Mouse (Mus musculus) B cell, adult 2 months (primary cell): Measurements from ENCODE around the gene Msantd3.

Source experiments
- DNase-seq, 2 experiments: peaks; one replicate each; pipeline ENCODE4 v3.0.0; 2022

Msantd3 gene

GRCm38 (mm10) chr4:48559652-48560051 is 19.9 kb downstream of the Msantd3 start:
- DNase-seq: no peak

GRCm38 (mm10) chr4:48561824-48562223 is 22.1 kb downstream of the Msantd3 start:
- DNase-seq: no peak

- DNase-seq: no peak
These were observed 25.2 kb downstream of the Msantd3 start for GRCm38 (mm10) chr4:48564962-48565361.

GRCm38 (mm10) chr4:48576361-48576760 is 36.6 kb downstream of the Msantd3 start:
- no peak for DNase-seq

GRCm38 (mm10) chr4:48577831-48578230 is 38.1 kb downstream of the Msantd3 start:
- no peak for DNase-seq

- no peak for DNase-seq
These were observed 38.7 kb downstream of the Msantd3 start for GRCm38 (mm10) chr4:48578399-48578798.

GRCm38 (mm10) chr4:48579475-48580110 is 39.9 kb downstream of the Msantd3 start:
- DNase-seq: no peak

- DNase-seq: no peak
These were observed 41.5 kb downstream of the Msantd3 start for GRCm38 (mm10) chr4:48581201-48581600.

- DNase-seq: no peak
These were observed 42.3 kb downstream of the Msantd3 start for GRCm38 (mm10) chr4:48581993-48582392.

GRCm38 (mm10) chr4:48582941-48583340 is 43.2 kb downstream of the Msantd3 start:
- no peak for DNase-seq

- no peak for DNase-seq
These were observed 44.9 kb downstream of the Msantd3 start, which contains the start of gene Tmeff1 for GRCm38 (mm10) chr4:48584421-48585240. Gene Tmeff1 (plus strand): TSS chr4:48585174.

- DNase-seq: peak; percentile 39 to 49
These were observed 45.7 kb downstream of the Msantd3 start for GRCm38 (mm10) chr4:48585241-48586098.

DNA sequence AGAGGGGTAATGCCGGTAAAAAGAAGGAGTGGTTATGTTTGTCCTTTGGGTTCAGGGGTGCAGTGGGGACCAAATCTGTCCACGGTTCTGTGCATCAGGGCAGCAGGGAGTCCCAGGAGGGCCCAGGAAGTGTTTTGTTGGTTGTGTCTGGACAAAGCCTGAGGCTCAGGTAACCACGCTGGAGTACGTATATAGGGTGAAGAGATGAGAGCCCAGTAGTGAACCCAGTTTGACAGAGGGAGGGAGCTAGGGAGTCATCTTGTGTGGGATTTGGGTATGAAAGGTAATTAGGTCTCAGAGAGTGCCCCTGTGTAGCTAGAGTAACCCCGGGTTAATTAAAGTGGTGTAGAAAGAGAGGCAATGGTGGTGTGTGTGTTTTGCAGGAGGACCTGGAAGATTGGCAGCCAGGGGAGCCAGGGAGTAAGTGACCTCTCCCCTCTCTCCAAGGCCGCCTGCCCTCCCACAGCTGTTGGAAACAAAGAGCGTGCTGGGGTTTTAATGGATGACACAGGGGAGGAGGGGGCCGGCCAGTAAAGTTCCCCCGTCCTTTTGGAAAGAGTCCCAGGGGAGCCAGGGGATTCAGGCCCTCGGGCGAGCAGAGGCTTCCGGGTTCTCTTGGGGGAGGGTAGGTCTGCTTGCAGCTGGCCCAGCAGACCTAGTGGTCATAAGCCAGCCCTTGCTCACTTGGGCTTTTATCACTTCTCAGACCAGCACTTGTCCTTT is 46.5 kb downstream of the Msantd3 start:
- peak in 1 of 2 experiments; percentile 3 for DNase-seq

DNA sequence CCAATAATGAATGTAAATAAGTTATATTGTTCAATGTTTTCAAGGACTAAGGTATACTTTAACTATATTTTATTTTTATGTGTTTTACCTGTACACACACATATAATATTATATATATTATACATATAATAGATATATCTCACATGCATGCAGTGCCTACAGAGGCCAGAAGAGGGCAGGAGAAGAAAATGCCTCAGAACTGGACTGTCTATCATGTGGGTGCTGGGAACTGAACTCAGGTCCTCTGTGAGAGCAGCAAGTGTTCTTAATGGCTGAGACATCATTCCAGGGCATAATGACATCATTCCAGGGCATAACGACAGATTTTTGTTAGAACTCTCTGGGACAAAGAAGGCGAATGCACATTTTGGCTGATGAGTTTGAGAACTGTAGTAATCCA is 47.8 kb downstream of the Msantd3 start:
- peak; percentile 14 to 17 for DNase-seq

DNA sequence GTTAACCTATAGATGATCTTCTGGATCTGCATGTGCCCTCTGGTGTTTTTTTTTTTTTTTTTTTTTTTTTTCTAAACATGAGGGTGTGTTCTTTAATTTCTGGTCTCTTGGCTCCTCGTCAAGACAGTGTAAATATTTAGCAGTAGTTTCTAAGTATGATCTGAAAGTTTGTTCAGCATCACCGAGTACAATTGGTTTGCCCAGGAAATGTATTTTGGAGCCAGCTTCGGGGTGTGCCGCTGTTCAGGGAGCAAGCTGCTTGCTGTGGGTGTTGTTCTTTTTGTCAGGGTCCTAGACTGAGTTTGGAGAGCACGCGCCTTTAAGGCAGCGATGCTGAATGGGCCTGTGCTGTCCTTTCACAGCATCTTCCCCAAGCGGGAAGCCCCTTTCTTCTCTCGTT is 48.8 kb downstream of the Msantd3 start:
- DNase-seq: no peak

GRCm38 (mm10) chr4:48590862-48591261 is 51.1 kb downstream of the Msantd3 start:
- DNase-seq: no peak

DNA sequence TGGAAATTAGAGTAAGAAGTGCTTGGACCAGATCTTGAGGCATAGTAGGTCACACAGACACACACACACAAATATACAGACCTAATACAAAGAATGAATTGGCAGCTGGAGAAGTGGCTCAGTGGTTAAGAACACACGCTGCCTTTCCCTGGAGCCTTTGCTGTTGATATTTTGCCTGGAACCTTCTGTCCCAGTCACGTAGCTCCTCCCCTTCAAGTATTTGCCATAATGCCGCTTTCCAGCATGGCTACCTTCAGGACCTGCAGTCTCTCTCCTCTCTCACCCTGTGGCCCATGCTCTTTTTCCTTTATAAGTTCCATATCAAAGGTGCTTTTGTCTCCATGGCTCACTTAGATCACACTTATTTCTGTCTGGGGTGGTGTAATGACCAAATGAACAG is 51.7 kb downstream of the Msantd3 start:
- DNase-seq: no peak

GRCm38 (mm10) chr4:48592328-48592727 is 52.6 kb downstream of the Msantd3 start:
- DNase-seq: peak in 1 of 2 experiments; percentile 53

- no peak for DNase-seq
These were observed 53.1 kb downstream of the Msantd3 start for GRCm38 (mm10) chr4:48592844-48593243.

DNA sequence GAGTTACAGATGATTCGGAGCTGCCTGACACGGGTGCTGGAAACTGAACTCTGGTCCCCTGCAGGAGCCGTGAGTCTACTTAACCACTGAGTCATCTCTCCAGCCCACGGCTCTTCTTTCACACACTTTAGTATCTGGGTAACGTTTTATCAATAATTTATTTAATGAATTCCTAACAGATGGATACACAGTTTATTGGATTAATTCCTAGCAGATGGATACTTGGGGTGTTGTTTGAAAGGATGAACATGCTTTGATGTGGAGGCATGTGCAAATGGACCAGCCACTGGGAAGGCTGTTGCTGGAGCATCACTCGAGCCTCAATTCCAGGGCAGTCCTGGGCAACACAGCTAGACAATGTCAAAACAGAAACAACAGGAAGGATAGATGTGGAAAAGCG is 56.4 kb downstream of the Msantd3 start:
- DNase-seq: no peak

- DNase-seq: no peak
These were observed 65.9 kb downstream of the Msantd3 start for GRCm38 (mm10) chr4:48605650-48606049.

- no peak for DNase-seq
These were observed 69.8 kb downstream of the Msantd3 start for GRCm38 (mm10) chr4:48609485-48609884.

GRCm38 (mm10) chr4:48610251-48610650 is 70.5 kb downstream of the Msantd3 start:
- DNase-seq: no peak
